Mouse (Mus musculus): ENCODE measurements around the gene Nav2.

DNA sequence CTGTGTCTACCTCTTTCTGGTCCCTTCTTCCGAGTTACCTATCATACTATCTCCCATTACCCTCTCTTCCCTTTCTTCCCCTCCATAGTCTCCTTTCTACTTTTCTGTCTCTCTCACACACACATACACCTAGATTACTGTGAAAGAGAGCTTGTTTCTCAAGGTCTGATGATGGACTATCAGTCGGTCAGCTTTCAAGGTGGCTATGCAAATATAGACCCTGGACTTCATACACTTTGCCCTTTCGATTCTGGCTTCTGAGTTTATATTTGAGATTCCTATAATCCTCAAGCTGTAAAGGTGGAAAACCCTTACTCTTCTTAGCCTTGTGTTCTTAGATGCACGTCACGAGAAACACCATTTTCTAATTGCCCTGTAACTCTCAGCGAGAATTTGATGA lies 515.4 kb downstream of the Nav2 start:
- no peak for TF ChIP-seq CTCF (IDR thresholded peaks at IDR 0.05; ENCODE audit: borderline replicate concordance, control insufficient read depth, extremely low read depth, insufficient read depth, low read length, poor library complexity)
- no peak for TF ChIP-seq POLR2A (IDR thresholded peaks at IDR 0.05; ENCODE audit: control insufficient read depth, extremely low read depth, insufficient read depth, low read length, poor library complexity)
